ENCODE assay signal across 8 mouse cellular contexts in the genomic region with DNA sequence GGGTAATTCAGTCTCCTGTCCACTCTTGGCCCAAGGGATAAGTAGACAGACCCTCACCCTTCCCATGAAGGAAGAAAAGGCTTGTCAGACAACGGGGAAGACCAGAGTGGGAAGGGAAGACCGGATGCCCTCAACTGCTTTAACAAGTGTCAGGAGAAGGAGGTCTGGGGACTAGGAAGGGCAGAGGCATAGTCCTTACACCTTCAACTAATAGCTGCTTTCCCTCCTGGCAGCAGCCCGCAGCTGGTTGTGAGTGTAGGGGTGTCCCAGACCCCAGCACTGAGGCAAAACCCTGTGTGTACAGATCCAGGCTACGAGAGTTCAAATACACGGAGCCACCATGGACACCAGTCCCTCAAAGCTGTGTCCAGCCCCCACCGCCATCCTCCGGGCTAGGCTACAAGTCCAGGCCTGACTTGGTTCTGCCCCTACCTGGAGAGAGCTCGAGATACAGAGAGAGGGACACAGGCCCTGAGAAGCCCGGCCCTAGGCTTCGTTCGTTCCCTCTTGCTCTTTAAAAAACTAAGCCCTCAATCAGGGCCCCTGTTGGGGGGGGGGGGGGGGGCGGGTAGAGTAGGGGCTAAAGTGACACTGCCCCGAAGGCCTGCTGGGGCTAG. TPM values are rescaled to one million over a fixed set of nuclear protein-coding genes. Genes with fewer than 3 reads are reported as not detected.
DNase-seq lines count a peak whose midpoint lies in the region; ATAC-seq and TF ChIP-seq lines count a peak whose summit lies in the region.

No protein-coding gene starts in this region.

- WGBS in forebrain, postnatal 0 days, result 14% methylated on average over 12 of the region's 13 CpGs
- WGBS in liver, embryonic 12.5 days (ENCODE audit: insufficient replicate concordance), result 24% methylated on average over 12 of the region's 13 CpGs

- H3K4me3 ChIP-seq in erythroblast, embryonic 14.5 days (replicated peaks), result peak overlapping the region; percentile 61
- H3K4me3 ChIP-seq in forebrain, postnatal 0 days (ENCODE audit: low read depth, low read length), result peak overlapping the region; percentile 54
- peak overlapping the region; percentile 72 for H3K4me3 ChIP-seq in liver, embryonic 12.5 days

- H3K4me2 ChIP-seq in forebrain, postnatal 0 days (ENCODE audit: low read depth), result peak overlapping the region; percentile 90
- peak overlapping the region; percentile 89 for H3K4me2 ChIP-seq in liver, embryonic 12.5 days

- peaks cover 53% of the 10 kb centered on the region for H3K4me1 ChIP-seq in erythroblast, embryonic 14.5 days (ENCODE audit: control insufficient read depth)
- H3K4me1 ChIP-seq in forebrain, postnatal 0 days (ENCODE audit: insufficient read depth), result no peaks in the 10 kb centered on the region
- H3K4me1 ChIP-seq in liver, embryonic 12.5 days, result peaks cover 94% of the 10 kb centered on the region

- H3K27ac ChIP-seq in forebrain, postnatal 0 days (ENCODE audit: low read depth, low read length), result no peak overlapping the region
- H3K27ac ChIP-seq in liver, embryonic 12.5 days, result peak overlapping the region; percentile 88; the same call in 1 of the 2 replicates

- H3K27me3 ChIP-seq in erythroblast, embryonic 14.5 days (ENCODE audit: control insufficient read depth), result peaks cover 79% of the 10 kb centered on the region
- peaks cover 7% of the 10 kb centered on the region; the same call in 1 of the 2 replicates for H3K27me3 ChIP-seq in forebrain, postnatal 0 days (ENCODE audit: insufficient read depth, low read length)
- peaks cover 69% of the 10 kb centered on the region for H3K27me3 ChIP-seq in liver, embryonic 12.5 days (replicated peaks)

- DNase-seq in 3T3-L1 (ENCODE audit: low read depth, low spot score), result peak; percentile 50
- no peak for DNase-seq in forebrain, postnatal 0 days
- DNase-seq in right cerebral cortex, postnatal 36 days (ENCODE audit: low spot score in 2 of 2), result no peak
- no peak for DNase-seq in frontal cortex, postnatal 25 days (ENCODE audit: low spot score in 2 of 2)
- DNase-seq in ovary, postnatal 10 days (ENCODE audit: low spot score), result no peak

- no peak for TF ChIP-seq CTCF in forebrain, postnatal 0 days (IDR thresholded peaks at IDR 0.05; ENCODE audit: low read depth)

- no peaks in the 10 kb centered on the region for H3K9me3 ChIP-seq in erythroblast, embryonic 14.5 days (ENCODE audit: control insufficient read depth, low read length)
- H3K9me3 ChIP-seq in forebrain, postnatal 0 days (ENCODE audit: low read length), result no peaks in the 10 kb centered on the region
- no peaks in the 10 kb centered on the region for H3K9me3 ChIP-seq in liver, embryonic 12.5 days (replicated peaks)

- H3K36me3 ChIP-seq in erythroblast, embryonic 14.5 days (ENCODE audit: control insufficient read depth), result no peaks in the 10 kb centered on the region
- no peaks in the 10 kb centered on the region for H3K36me3 ChIP-seq in forebrain, postnatal 0 days (ENCODE audit: insufficient read depth)
- H3K36me3 ChIP-seq in liver, embryonic 12.5 days, result no peaks in the 10 kb centered on the region

- peak overlapping the region; percentile 55 for H3K9ac ChIP-seq in forebrain, postnatal 0 days
- H3K9ac ChIP-seq in liver, embryonic 12.5 days, result peak overlapping the region; percentile 78

- ATAC-seq in erythroblast, adult 5-6 weeks (replicated peaks; ENCODE audit: low FRiP score, poor library complexity, severe bottlenecking), result no peak
- ATAC-seq in forebrain, postnatal 0 days, result no peak
- ATAC-seq in liver, embryonic 12.5 days, result no peak

RNA-seq across cellular contexts. Expression of a gene that starts 1.2 kb away (rescaled TPM):
- polyA plus RNA-seq in erythroblast, embryonic 14.5 days (2012), result 0.22 and 0.26 TPM in 2 replicates
- not detected in 2 replicates for total RNA-seq in erythroblast, adult 5-6 weeks (2015; ENCODE audit: low replicate concordance)
- total RNA-seq in erythroblast, adult 5-6 weeks (2017; ENCODE audit: low replicate concordance), result not detected in 2 replicates
- total RNA-seq in forebrain, postnatal 0 days (2014; rRNA removed), result 4.5 and 4.8 TPM in 2 replicates
- 1.1 and 1.4 TPM in 2 replicates for polyA plus RNA-seq in forebrain, postnatal 0 days (2015; fragmentation: Nextera tagmentation; extraction: Ambion mirVana)
- 1.9 and 2.0 TPM in 2 replicates for polyA plus RNA-seq in liver, embryonic 12.5 days (2016; fragmentation: Nextera tagmentation; extraction: Ambion mirVana)

RNA-seq across cellular contexts. Expression of a gene that starts 15.7 kb away (rescaled TPM):
- 0.19 and 0.26 TPM in 2 replicates for polyA plus RNA-seq in erythroblast, embryonic 14.5 days (2012)
- total RNA-seq in erythroblast, adult 5-6 weeks (2015; ENCODE audit: low replicate concordance), result not detected in 2 replicates
- 0.28 TPM in 1 of 2 replicates, not detected in the other for total RNA-seq in erythroblast, adult 5-6 weeks (2017; ENCODE audit: low replicate concordance)
- 1.2 and 1.8 TPM in 2 replicates for total RNA-seq in forebrain, postnatal 0 days (2014; rRNA removed)
- polyA plus RNA-seq in forebrain, postnatal 0 days (2015; fragmentation: Nextera tagmentation; extraction: Ambion mirVana), result 0.86 and 1.5 TPM in 2 replicates
- polyA plus RNA-seq in liver, embryonic 12.5 days (2016; fragmentation: Nextera tagmentation; extraction: Ambion mirVana), result 1.4 and 1.6 TPM in 2 replicates

RNA-seq across cellular contexts. Expression of a gene that starts 21.1 kb away (rescaled TPM):
- 529 and 604 TPM in 2 replicates for polyA plus RNA-seq in erythroblast, embryonic 14.5 days (2012)
- 515 and 525 TPM in 2 replicates for total RNA-seq in erythroblast, adult 5-6 weeks (2015; ENCODE audit: low replicate concordance)
- 92.4 and 200 TPM in 2 replicates for total RNA-seq in erythroblast, adult 5-6 weeks (2017; ENCODE audit: low replicate concordance)
- 1,161 and 1,582 TPM in 2 replicates for total RNA-seq in forebrain, postnatal 0 days (2014; rRNA removed)
- polyA plus RNA-seq in forebrain, postnatal 0 days (2015; fragmentation: Nextera tagmentation; extraction: Ambion mirVana), result 366 and 462 TPM in 2 replicates
- polyA plus RNA-seq in liver, embryonic 12.5 days (2016; fragmentation: Nextera tagmentation; extraction: Ambion mirVana), result 472 and 487 TPM in 2 replicates

RNA-seq across cellular contexts. Expression of a gene that starts 36.1 kb away (rescaled TPM):
- polyA plus RNA-seq in erythroblast, embryonic 14.5 days (2012), result 1.7 and 3.6 TPM in 2 replicates
- total RNA-seq in erythroblast, adult 5-6 weeks (2015; ENCODE audit: low replicate concordance), result 23.1 TPM in 1 of 2 replicates, not detected in the other
- total RNA-seq in erythroblast, adult 5-6 weeks (2017; ENCODE audit: low replicate concordance), result 0.68 and 8.4 TPM in 2 replicates
- total RNA-seq in forebrain, postnatal 0 days (2014; rRNA removed), result 32.5 and 35.2 TPM in 2 replicates
- polyA plus RNA-seq in forebrain, postnatal 0 days (2015; fragmentation: Nextera tagmentation; extraction: Ambion mirVana), result 31.2 and 31.4 TPM in 2 replicates
- polyA plus RNA-seq in liver, embryonic 12.5 days (2016; fragmentation: Nextera tagmentation; extraction: Ambion mirVana), result 18.8 and 22.1 TPM in 2 replicates
